Mouse (Mus musculus) heart, postnatal 0 days (tissue): ENCODE measurements around the gene Taar8b. TPM values are rescaled to one million over a fixed set of nuclear protein-coding genes. Genes with fewer than 3 reads are reported as not detected.
"Not testable (repeated sequence)": the region's sequence is repeated elsewhere in the genome, so short reads cannot be mapped to it uniquely, and the experiment has no call there.

Experiments
- ATAC-seq: fragments of 200-750 bp; cut with Nextera tagmentation; 2 replicates; pipeline ENCODE4 v1.8.0; 2017; ENCODE audit warnings: low read depth, moderate number of reproducible peaks, moderate library complexity; ENCODE audit not compliant: insufficient read depth
- DNase-seq: peaks from one replicate; pipeline ENCODE4 v3.0.0-alpha.2; 2016; ENCODE audit warnings: low spot score
- H3K27ac ChIP-seq: fragments of 300-500 bp; sonication (generic); 2 replicates; pipeline ENCODE4 v1.5.1; 2014; ENCODE audit warnings: low read depth, mild to moderate bottlenecking
- H3K27me3 ChIP-seq: fragments of 300-500 bp; sonication (generic); 2 replicates; pipeline ENCODE4 v1.6.1; 2014; ENCODE audit warnings: low read length, mixed read lengths; ENCODE audit not compliant: control insufficient read depth, insufficient read depth
- H3K36me3 ChIP-seq: fragments of 300-500 bp; sonication (generic); replicated peaks from 2 replicates; pipeline ENCODE4 v1.6.1; 2014; ENCODE audit warnings: low read length, mixed read lengths; ENCODE audit not compliant: control insufficient read depth, insufficient read depth
- H3K4me1 ChIP-seq: fragments of 300-500 bp; sonication (generic); 2 replicates; pipeline ENCODE4 v1.6.1; 2014; ENCODE audit warnings: antibody characterized with exemption; ENCODE audit not compliant: control insufficient read depth, insufficient read depth
- H3K4me2 ChIP-seq: fragments of 300-500 bp; sonication (generic); 2 replicates; pipeline ENCODE4 v1.6.1; 2014; ENCODE audit warnings: low read depth, mild to moderate bottlenecking, low read length, moderate library complexity
- H3K4me3 ChIP-seq: fragments of 300-500 bp; sonication (generic); 2 replicates; pipeline ENCODE4 v1.5.1; 2014; ENCODE audit warnings: low read depth, low read length
- H3K9ac ChIP-seq: fragments of 300-500 bp; sonication (generic); replicated peaks from 2 replicates; pipeline ENCODE4 v1.6.1; 2014; ENCODE audit warnings: low read depth, low read length, mixed read lengths
- H3K9me3 ChIP-seq: fragments of 300-500 bp; sonication (generic); replicated peaks from 2 replicates; pipeline ENCODE4 v1.6.1; 2016; ENCODE audit warnings: low read length; ENCODE audit not compliant: control insufficient read depth
- CTCF ChIP-seq: IDR thresholded peaks from 2 replicates; pipeline ENCODE4 v1.5.1; 2016; ENCODE audit warnings: antibody characterized with exemption, control low read depth, low read depth
- EP300 ChIP-seq: IDR thresholded peaks from 2 replicates; pipeline ENCODE4 v1.6.1; 2016; ENCODE audit warnings: antibody characterized with exemption, low read depth
- WGBS: fragments of 180-500 bp; shearing (Covaris S2); extraction: QIAGEN DNeasy Blood & Tissue Kit; methylation state at CpG from one replicate; pipeline ENCODE4 v1.1.7; 2014; 5-methylcytosine and 5-hydroxymethylcytosine counted together
- polyA plus RNA-seq: library from polyadenylated mRNA; unstranded; fragments of >200 nt; fragmentation: Nextera tagmentation; extraction: Ambion mirVana; gene quantifications from 2 replicates; pipeline ENCODE4 v1.2.1, GENCODE M21; 2015
- total RNA-seq: library from RNA; depleted of rRNA; stranded (reverse); fragments of >200 nt; gene quantifications from 2 replicates; pipeline ENCODE4 v1.2.3, GENCODE M21; 2014; ENCODE audit warnings: low replicate concordance

Taar8b gene
- total and polyA plus RNA-seq, 2 experiments from 2014 or later = not detected

GRCm38 (mm10) chr10:24131451-24132262, 39.6 kb upstream of the Taar8b start:
- TF ChIP-seq EP300 = no peak
- TF ChIP-seq CTCF = peak; percentile 76
- DNase-seq (peak; percentile 75), ATAC-seq (peak; percentile 64)
- Histone ChIP-seq H3K27ac (no peak overlapping the region), H3K9ac (0 out of 2 replicates have a peak overlapping the region, but pooled peaks have one; percentile 42), H3K27me3 (no peaks in the 10 kb centered on the region), H3K4me1 (no peaks in the 10 kb centered on the region), H3K4me2 (peak overlapping the region; percentile 52), H3K9me3 (no peaks in the 10 kb centered on the region), H3K36me3 (no peaks in the 10 kb centered on the region), H3K4me3 (peak overlapping the region; percentile 34)
- 22% methylated on average over 9 of the region's 9 CpGs for WGBS

DNA sequence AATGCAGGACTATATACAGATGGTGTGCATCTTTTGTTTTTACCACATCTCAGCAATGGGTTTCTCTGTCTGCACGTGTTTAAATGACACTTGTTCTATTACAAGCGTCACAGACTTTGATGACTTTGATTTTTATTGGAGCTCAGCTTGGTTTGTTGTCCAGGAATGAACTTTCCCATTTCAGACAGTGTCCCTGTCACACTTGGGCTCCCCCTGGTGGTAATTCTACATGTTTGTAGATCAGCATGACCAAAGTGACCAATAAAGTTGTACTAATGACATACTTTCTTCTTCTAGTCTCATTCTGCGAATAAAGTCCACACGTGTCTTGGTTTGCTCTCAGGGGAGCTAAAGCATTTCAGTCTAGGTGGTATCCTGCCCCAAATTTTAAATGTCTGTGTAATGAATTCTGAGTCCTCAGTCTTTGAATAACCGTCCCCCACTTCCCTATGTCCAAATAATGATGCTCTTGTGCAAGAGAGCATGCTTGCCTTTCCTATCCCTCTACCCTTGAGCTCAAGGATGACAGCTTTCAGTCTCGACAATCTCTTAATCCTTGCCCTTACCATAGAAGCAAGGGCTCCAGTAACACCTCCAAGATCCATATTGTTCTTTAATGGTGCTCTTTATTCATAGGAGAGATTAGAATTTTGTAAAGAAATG, 19.2 kb upstream of the Taar8b start:
- Histone ChIP-seq H3K27ac (no peak overlapping the region), H3K9ac (no peak overlapping the region), H3K27me3 (no peaks in the 10 kb centered on the region), H3K36me3 (no peaks in the 10 kb centered on the region), H3K9me3 (0 out of 2 replicates have a peak, but pooled peaks cover 3% of the 10 kb centered on the region), H3K4me1 (no peaks in the 10 kb centered on the region), H3K4me2 (no peak overlapping the region), H3K4me3 (no peak overlapping the region)
- DNase-seq (peak; percentile 60), ATAC-seq (no peak)
- WGBS = 39% methylated on average over 6 of the region's 6 CpGs
- TF ChIP-seq EP300 = no peak
- TF ChIP-seq CTCF = peak; percentile 78

- DNase-seq, H3K36me3 ChIP-seq, H3K27ac ChIP-seq, H3K9me3 ChIP-seq, H3K4me3 ChIP-seq, ATAC-seq, H3K4me2 ChIP-seq, H3K4me1 ChIP-seq, H3K9ac ChIP-seq, H3K27me3 ChIP-seq: not testable (repeated sequence)
- 73% methylated on average over 8 of the region's 8 CpGs for WGBS
Measured at GRCm38 (mm10) chr10:24109434-24109833, 17.3 kb upstream of the Taar8b start, which contains the start of gene Taar9. Gene Taar9, minus strand, starts transcription at chr10:24109534.

DNA sequence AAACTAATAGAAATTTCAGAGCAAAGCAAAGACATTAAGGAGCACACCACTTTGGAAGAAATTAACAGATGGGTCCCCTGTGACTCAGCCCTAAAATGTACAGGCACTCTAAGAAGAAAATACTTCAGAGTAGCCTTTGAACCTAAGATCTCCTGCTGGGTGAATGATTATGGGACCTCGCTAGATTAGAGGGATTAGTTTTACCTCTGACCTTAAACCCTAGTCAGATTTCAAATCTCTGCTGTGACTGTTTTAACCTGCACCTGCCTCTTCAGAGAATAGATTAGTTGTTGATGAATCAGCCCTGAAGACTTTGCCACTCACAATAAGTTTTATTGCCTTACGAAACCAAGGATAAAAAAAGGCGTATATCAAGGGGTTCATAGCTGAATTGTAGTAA, 16.1 kb upstream of the Taar8b start:
- no peak for TF ChIP-seq CTCF
- TF ChIP-seq EP300 = no peak
- H3K9ac ChIP-seq = no peak overlapping the region
- no peak overlapping the region for H3K4me3 ChIP-seq
- DNase-seq (no peak), ATAC-seq (no peak)
- 82% methylated on average over 3 of the region's 3 CpGs for WGBS
- H3K9me3 ChIP-seq = no peaks in the 10 kb centered on the region
- H3K27ac ChIP-seq = no peak overlapping the region
- H3K4me1 ChIP-seq = no peaks in the 10 kb centered on the region
- no peak overlapping the region for H3K4me2 ChIP-seq
- no peaks in the 10 kb centered on the region for H3K36me3 ChIP-seq
- H3K27me3 ChIP-seq = no peaks in the 10 kb centered on the region

DNA sequence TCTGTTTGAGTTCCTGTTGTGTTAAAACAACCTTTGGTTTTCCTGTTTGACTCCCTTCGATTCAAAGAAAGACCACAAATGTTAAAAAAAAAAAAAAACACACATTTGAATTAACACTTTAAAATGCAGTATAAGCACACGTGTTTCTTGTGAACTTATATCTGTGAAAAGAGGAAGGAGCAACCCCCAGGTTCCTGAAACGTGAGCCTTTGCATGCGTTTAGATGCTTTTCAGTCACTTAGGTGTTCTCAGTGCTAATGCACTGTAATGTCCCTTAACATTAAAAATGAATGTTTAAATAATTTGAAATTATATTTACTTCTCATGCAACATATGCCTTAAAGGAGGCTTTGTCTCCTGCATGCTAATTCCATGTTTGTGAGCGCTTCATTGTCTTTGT, 15.7 kb upstream of the Taar8b start:
- no peaks in the 10 kb centered on the region for H3K27me3 ChIP-seq
- 54% methylated on average over 5 of the region's 5 CpGs for WGBS
- ATAC-seq (no peak), DNase-seq (no peak)
- H3K9ac ChIP-seq = no peak overlapping the region
- TF ChIP-seq CTCF (no peak), EP300 (no peak)
- H3K4me2 ChIP-seq = no peak overlapping the region
- H3K4me1 ChIP-seq = no peaks in the 10 kb centered on the region
- H3K36me3 ChIP-seq = no peaks in the 10 kb centered on the region
- H3K4me3 ChIP-seq = no peak overlapping the region
- no peaks in the 10 kb centered on the region for H3K9me3 ChIP-seq
- no peak overlapping the region for H3K27ac ChIP-seq

DNA sequence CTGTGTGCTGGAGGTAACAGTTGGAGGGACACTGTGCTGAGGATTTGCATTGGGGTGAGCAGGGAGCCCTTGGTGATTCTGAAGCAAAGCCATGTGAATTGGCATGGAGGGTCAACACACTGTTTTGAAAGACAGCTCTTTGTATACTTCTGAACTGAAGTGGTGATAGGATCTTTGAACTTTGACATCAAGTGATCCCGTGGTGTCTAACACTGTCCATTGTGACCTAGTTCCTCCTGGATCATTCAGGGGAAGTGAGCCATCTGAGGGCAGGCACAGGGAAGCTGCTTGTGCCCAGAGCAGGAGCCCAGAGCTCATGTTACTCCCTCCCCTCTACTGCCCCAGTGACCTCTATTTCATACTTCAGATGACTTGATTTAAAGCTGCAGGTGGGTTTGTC, 11.2 kb upstream of the Taar8b start:
- not testable (repeated sequence) for H3K27ac ChIP-seq, H3K27me3 ChIP-seq, H3K9me3 ChIP-seq, H3K4me2 ChIP-seq, DNase-seq, H3K36me3 ChIP-seq, H3K9ac ChIP-seq, H3K4me3 ChIP-seq, ATAC-seq, H3K4me1 ChIP-seq
- WGBS = 33% methylated on average over 1 of the region's 1 CpGs

GRCm38 (mm10) chr10:24101812-24102211, 9.7 kb upstream of the Taar8b start, which contains the start of gene Taar8c:
Gene Taar8c, minus strand, starts transcription at chr10:24101912.
- DNase-seq, H3K27ac ChIP-seq, H3K36me3 ChIP-seq, H3K4me2 ChIP-seq, H3K4me1 ChIP-seq, H3K9me3 ChIP-seq, H3K27me3 ChIP-seq, H3K9ac ChIP-seq, H3K4me3 ChIP-seq, ATAC-seq: not testable (repeated sequence)
- WGBS = 75% methylated on average over 1 of the region's 3 CpGs

DNA sequence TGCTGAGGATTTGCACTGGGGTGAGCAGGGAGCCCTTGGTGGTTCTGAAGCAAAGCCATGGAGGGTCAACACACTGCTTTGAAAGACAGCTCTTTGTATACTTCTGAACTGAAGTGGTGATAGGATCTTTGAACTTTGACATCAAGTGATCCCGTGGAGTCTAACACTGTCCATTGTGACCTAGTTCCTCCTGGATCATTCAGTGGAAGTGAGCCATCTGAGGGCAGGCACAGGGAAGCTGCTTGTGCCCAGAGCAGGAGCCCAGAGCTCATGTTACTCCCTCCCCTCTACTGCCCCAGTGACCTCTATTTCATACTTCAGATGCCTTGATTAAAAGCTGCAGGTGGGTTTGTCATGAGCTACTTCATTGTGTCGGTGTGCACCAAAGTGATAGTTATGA, 4.9 kb upstream of the Taar8b start:
- H3K27ac ChIP-seq, ATAC-seq, H3K9me3 ChIP-seq, H3K9ac ChIP-seq, H3K4me3 ChIP-seq, H3K36me3 ChIP-seq, H3K4me2 ChIP-seq, H3K27me3 ChIP-seq, H3K4me1 ChIP-seq, DNase-seq: not testable (repeated sequence)
- 59% methylated on average over 2 of the region's 2 CpGs for WGBS
